Mouse (Mus musculus): ENCODE measurements at regions not wholly inside any gene's neighbourhood (a gene's known extent, or its start where the extent isn't known, plus 50 kb on each side); places are given as distances from the start of the nearest gene placed in this dataset.

GRCm38 (mm10) chr9:23674833-23675232 is 423.0 kb upstream of the Npsr1 start:
- no peak for DNase-seq (ENCODE audit: low read depth, low spot score)
- Histone ChIP-seq H3K4me3 (ENCODE audit: control insufficient read depth in 1 of 2, insufficient read depth in 1 of 2, low read depth in 2 of 2, low read length in 2 of 2) (no peak overlapping the region), H3K9me3 (replicated peaks; ENCODE audit: insufficient read depth, low read length) (no peaks in the 10 kb centered on the region), H3K9ac (ENCODE audit: control insufficient read depth, low read depth, low read length, poor library complexity, severe bottlenecking) (no peak overlapping the region), H3K79me2 (ENCODE audit: control insufficient read depth, insufficient read depth, low read length, poor library complexity) (no peaks in the 10 kb centered on the region), H3K36me3 (ENCODE audit: control insufficient read depth in 1 of 2, insufficient read depth in 2 of 2, low read length in 2 of 2) (no peaks in the 10 kb centered on the region), H3K27ac (ENCODE audit: control insufficient read depth, low read depth, low read length) (no peak overlapping the region), H3K27me3 (ENCODE audit: control insufficient read depth in 1 of 2, insufficient read depth in 2 of 2, low read length in 2 of 2) (no peaks in the 10 kb centered on the region), H3K4me1 (ENCODE audit: control insufficient read depth in 1 of 2, insufficient read depth in 2 of 2, low read length in 2 of 2) (no peaks in the 10 kb centered on the region)
- TF ChIP-seq CHD1 (IDR thresholded peaks at IDR 0.05; ENCODE audit: low read depth, low read length): no peak
- peak; percentile 22 for TF ChIP-seq SMC3 (IDR thresholded peaks at IDR 0.05; ENCODE audit: low read depth, low read length)
- no peak for TF ChIP-seq NELFE (IDR thresholded peaks at IDR 0.05; ENCODE audit: low read depth, low read length)
- TF ChIP-seq CTCF (IDR thresholded peaks at IDR 0.05 in 2 of 3, conservative IDR thresholded peaks at IDR 0.05 in 1 of 3; ENCODE audit: control insufficient read depth in 1 of 3, insufficient read depth in 1 of 3, low read depth in 2 of 3, low read length in 3 of 3, poor library complexity in 1 of 3, severe bottlenecking in 1 of 3): peak in 1 of 3 experiments; percentile 21; a peak in 2 of 6 replicates

GRCm38 (mm10) chr9:23689456-23689855 is 408.3 kb upstream of the Npsr1 start:
- no peak overlapping the region for H3K9ac ChIP-seq (ENCODE audit: control insufficient read depth, low read depth, low read length, poor library complexity, severe bottlenecking)
- H3K79me2 ChIP-seq (ENCODE audit: control insufficient read depth, insufficient read depth, low read length, poor library complexity): no peaks in the 10 kb centered on the region
- no peak overlapping the region for H3K4me3 ChIP-seq (ENCODE audit: control insufficient read depth in 1 of 2, insufficient read depth in 1 of 2, low read depth in 2 of 2, low read length in 2 of 2)
- DNase-seq (ENCODE audit: low read depth, low spot score): no peak
- H3K36me3 ChIP-seq (ENCODE audit: control insufficient read depth in 1 of 2, insufficient read depth in 2 of 2, low read length in 2 of 2): no peaks in the 10 kb centered on the region
- no peaks in the 10 kb centered on the region for H3K4me1 ChIP-seq (ENCODE audit: control insufficient read depth in 1 of 2, insufficient read depth in 2 of 2, low read length in 2 of 2)
- H3K9me3 ChIP-seq (replicated peaks; ENCODE audit: insufficient read depth, low read length): no peaks in the 10 kb centered on the region
- no peak overlapping the region for H3K27ac ChIP-seq (ENCODE audit: control insufficient read depth, low read depth, low read length)
- H3K27me3 ChIP-seq (ENCODE audit: control insufficient read depth in 1 of 2, insufficient read depth in 2 of 2, low read length in 2 of 2): no peaks in the 10 kb centered on the region
- TF ChIP-seq MAFK (IDR thresholded peaks at IDR 0.05; ENCODE audit: borderline replicate concordance, low read depth, low read length): no peak
- TF ChIP-seq RAD21 (IDR thresholded peaks at IDR 0.05; ENCODE audit: low read depth, low read length): no peak
- no peak for TF ChIP-seq JUND (IDR thresholded peaks at IDR 0.05; ENCODE audit: low read depth, low read length)
- no peak for TF ChIP-seq CTCF (IDR thresholded peaks at IDR 0.05 in 2 of 3, conservative IDR thresholded peaks at IDR 0.05 in 1 of 3; ENCODE audit: control insufficient read depth in 1 of 3, insufficient read depth in 1 of 3, low read depth in 2 of 3, low read length in 3 of 3, poor library complexity in 1 of 3, severe bottlenecking in 1 of 3)
- no peak for TF ChIP-seq CHD2 (IDR thresholded peaks at IDR 0.05; ENCODE audit: low read length)
- no peak for TF ChIP-seq MXI1 (IDR thresholded peaks at IDR 0.05; ENCODE audit: low read depth, low read length)
- TF ChIP-seq EP300 (IDR thresholded peaks at IDR 0.05; ENCODE audit: low read depth in 1 of 2, low read length in 2 of 2): no peak
- TF ChIP-seq GATA1 (IDR thresholded peaks at IDR 0.05; ENCODE audit: low read depth, low read length): no peak
- no peak for TF ChIP-seq POLR2AphosphoS2 (IDR thresholded peaks at IDR 0.05; ENCODE audit: low read length)
- TF ChIP-seq SMC3 (IDR thresholded peaks at IDR 0.05; ENCODE audit: low read depth, low read length): no peak
- TF ChIP-seq ZMIZ1 (IDR thresholded peaks at IDR 0.05; ENCODE audit: low read depth, low read length): no peak
- no peak for TF ChIP-seq ELF1 (IDR thresholded peaks at IDR 0.05; ENCODE audit: low read depth, low read length)

- Histone ChIP-seq H3K4me1 (ENCODE audit: control insufficient read depth in 1 of 2, insufficient read depth in 2 of 2, low read length in 2 of 2) (no peaks in the 10 kb centered on the region), H3K27ac (ENCODE audit: control insufficient read depth, low read depth, low read length) (no peak overlapping the region), H3K79me2 (ENCODE audit: control insufficient read depth, insufficient read depth, low read length, poor library complexity) (no peaks in the 10 kb centered on the region), H3K27me3 (ENCODE audit: control insufficient read depth in 1 of 2, insufficient read depth in 2 of 2, low read length in 2 of 2) (no peaks in the 10 kb centered on the region), H3K36me3 (ENCODE audit: control insufficient read depth in 1 of 2, insufficient read depth in 2 of 2, low read length in 2 of 2) (no peaks in the 10 kb centered on the region), H3K9me3 (replicated peaks; ENCODE audit: insufficient read depth, low read length) (no peaks in the 10 kb centered on the region), H3K9ac (ENCODE audit: control insufficient read depth, low read depth, low read length, poor library complexity, severe bottlenecking) (no peak overlapping the region), H3K4me3 (ENCODE audit: control insufficient read depth in 1 of 2, insufficient read depth in 1 of 2, low read depth in 2 of 2, low read length in 2 of 2) (no peak overlapping the region)
- TF ChIP-seq ZKSCAN1 (IDR thresholded peaks at IDR 0.05; ENCODE audit: low read depth, low read length): no peak
- no peak for TF ChIP-seq EP300 (IDR thresholded peaks at IDR 0.05; ENCODE audit: low read depth in 1 of 2, low read length in 2 of 2)
- no peak for TF ChIP-seq MAZ (IDR thresholded peaks at IDR 0.05; ENCODE audit: low read depth, low read length)
- TF ChIP-seq MAX (IDR thresholded peaks at IDR 0.05; ENCODE audit: low read length): no peak
- TF ChIP-seq MEF2A (IDR thresholded peaks at IDR 0.05; ENCODE audit: extremely low read depth, insufficient replicate concordance, low read depth, low read length, poor library complexity, severe bottlenecking): no peak
- TF ChIP-seq ZMIZ1 (IDR thresholded peaks at IDR 0.05; ENCODE audit: low read depth, low read length): no peak
- no peak for TF ChIP-seq USF2 (IDR thresholded peaks at IDR 0.05; ENCODE audit: borderline replicate concordance in 1 of 2, insufficient read depth in 1 of 2, low read depth in 1 of 2, low read length in 2 of 2)
- no peak for TF ChIP-seq CTCF (IDR thresholded peaks at IDR 0.05 in 2 of 3, conservative IDR thresholded peaks at IDR 0.05 in 1 of 3; ENCODE audit: control insufficient read depth in 1 of 3, insufficient read depth in 1 of 3, low read depth in 2 of 3, low read length in 3 of 3, poor library complexity in 1 of 3, severe bottlenecking in 1 of 3)
- TF ChIP-seq BHLHE40 (IDR thresholded peaks at IDR 0.05; ENCODE audit: borderline replicate concordance, low read depth, low read length): no peak
- no peak for DNase-seq (ENCODE audit: low read depth, low spot score)
These were observed 404.9 kb upstream of the Npsr1 start for GRCm38 (mm10) chr9:23692768-23693441.
